Mouse (Mus musculus): ENCODE measurements around the gene Hsd17b3. TPM values are rescaled to one million over a fixed set of nuclear protein-coding genes. Genes with fewer than 3 reads are reported as not detected.

The Hsd17b3 gene
- not detected in 2 replicates for polyA plus RNA-seq (2016; fragmentation: Nextera tagmentation; extraction: Ambion mirVana)

DNA sequence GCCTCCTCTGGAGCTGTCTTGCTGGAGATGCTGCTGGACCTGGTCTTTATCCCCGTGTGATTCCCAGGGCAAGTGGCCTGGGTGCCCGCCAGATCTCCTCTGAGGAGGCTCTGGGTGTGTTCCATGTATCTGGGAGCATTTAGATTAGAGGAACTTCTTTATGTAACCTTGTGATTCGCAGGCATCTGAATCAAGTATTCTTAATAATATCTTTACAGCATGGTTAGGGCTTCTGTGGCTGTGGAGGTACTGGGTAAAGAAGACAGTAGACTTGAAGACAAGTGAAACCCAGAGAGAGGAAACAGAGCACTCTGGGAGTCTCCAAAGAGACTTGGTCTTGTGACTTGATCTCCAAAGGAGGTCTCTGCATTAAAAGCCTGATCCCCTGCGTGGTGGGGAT lies at the start of gene Hsd17b3:
Gene Hsd17b3 (minus strand): TSS at position 101 of the 400 bp plus-strand sequence.
- Histone ChIP-seq H3K4me2 (no peak within 1 kb of the TSS), H3K36me3 (no peaks in the 10 kb centered on the region), H3K27me3 (replicated peaks) (no peaks in the 10 kb centered on the region), H3K4me3 (no peak within 1 kb of the TSS), H3K4me1 (replicated peaks) (peaks cover 6% of the 10 kb centered on the region; the same call in 1 of the 2 replicates), H3K9me3 (replicated peaks) (no peaks in the 10 kb centered on the region), H3K27ac (ENCODE audit: poor library complexity, severe bottlenecking) (no peak within 1 kb of the TSS), H3K9ac (no peak within 1 kb of the TSS)
- WGBS, result 59% methylated on average over 4 of the region's 4 CpGs
- ATAC-seq (ENCODE audit: insufficient number of reproducible peaks, low FRiP score), result no peak

DNA sequence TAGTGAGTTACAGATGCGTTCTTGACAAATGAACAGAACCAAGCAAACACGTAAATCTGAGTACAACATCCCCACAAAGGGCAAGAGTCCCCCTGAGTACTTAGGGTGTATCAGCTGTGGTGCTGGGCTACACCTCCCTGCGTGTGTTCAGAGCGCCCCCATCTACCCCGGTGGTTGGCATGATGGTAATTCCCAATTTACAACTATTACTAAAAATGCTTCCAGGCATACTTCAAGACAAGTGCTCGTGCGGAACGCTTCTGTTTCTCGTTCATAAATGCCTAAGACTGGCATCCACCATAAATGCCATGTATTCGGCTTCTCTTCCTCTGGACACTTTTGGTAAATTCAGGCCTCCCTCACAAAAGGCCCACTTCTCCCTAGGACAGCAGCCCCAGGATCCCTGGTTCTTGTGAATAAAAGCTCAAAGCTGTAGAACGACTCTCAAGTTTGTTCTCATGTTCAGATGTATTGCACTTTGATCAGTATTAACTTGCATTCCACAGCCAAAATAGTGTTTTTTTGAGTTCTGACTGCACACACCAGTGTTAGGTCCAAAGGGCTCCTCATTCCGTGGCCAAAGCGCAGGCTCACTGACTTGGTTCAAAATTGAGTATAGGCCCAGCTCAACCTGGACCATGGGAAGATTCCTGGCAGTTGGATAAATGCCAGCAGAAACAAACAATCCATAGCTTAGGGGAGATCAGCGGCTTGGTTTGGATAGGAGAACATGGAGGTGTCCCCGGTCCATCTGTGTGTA lies 40.8 kb upstream of the Hsd17b3 start:
- Histone ChIP-seq H3K27ac (ENCODE audit: poor library complexity, severe bottlenecking) (peak overlapping the region; percentile 60; the same call in 1 of the 2 replicates), H3K9me3 (replicated peaks) (no peaks in the 10 kb centered on the region), H3K4me2 (peak overlapping the region; percentile 68), H3K4me1 (replicated peaks) (0 out of 2 replicates have a peak, but pooled peaks cover 3% of the 10 kb centered on the region), H3K36me3 (peaks cover 15% of the 10 kb centered on the region), H3K9ac (peak overlapping the region; percentile 76), H3K4me3 (peak overlapping the region; percentile 71), H3K27me3 (replicated peaks) (no peaks in the 10 kb centered on the region)
- 42% methylated on average over 15 of the region's 15 CpGs for WGBS
- peak; percentile 82 for ATAC-seq (ENCODE audit: insufficient number of reproducible peaks, low FRiP score)

DNA sequence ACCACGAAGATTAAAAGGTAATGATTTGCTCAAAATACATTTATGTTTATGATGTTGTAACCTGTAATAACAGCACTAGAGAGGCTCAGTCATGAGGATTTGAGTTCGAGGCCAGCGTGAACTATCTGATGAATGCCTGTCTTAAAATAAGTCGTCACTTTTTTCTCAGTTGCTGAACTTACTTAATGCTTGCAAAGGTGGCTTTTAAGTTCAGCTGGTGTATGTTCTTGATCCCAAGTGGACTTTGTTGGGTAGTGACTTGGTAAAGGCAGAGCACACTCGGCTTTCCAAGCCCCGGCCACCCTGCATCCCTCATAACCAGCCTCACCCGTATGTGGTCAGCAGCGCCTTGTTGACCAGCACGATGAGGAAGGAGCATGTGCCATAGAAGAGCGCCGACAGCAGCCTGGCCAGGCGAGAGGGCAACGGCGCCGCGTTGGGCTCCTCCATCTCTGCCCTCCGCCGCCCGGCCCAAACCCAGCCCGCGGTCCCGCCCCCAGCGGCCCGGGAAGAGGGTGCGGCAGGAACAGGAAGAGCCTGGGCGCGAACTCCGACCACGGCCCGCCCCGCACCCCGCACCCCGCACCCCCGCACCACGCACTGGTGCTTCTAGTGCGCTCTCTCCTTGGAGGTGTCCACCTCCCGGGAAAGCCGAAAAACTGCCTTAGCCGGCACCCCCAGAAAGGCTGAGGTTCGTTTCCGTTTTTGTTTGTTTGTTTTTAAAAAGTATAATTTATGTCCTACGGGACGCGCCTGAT lies 40.0 kb upstream of the Hsd17b3 start, which contains the start of gene Slc35d2:
Gene Slc35d2 (minus strand): TSS at position 511 of the 758 bp plus-strand sequence.
- H3K4me2 ChIP-seq, result peak within 1 kb of the TSS; percentile 68
- 0 out of 2 replicates have a peak, but pooled peaks cover 3% of the 10 kb centered on the region for H3K4me1 ChIP-seq (replicated peaks)
- peak within 1 kb of the TSS; percentile 76 for H3K9ac ChIP-seq
- no peaks in the 10 kb centered on the region for H3K27me3 ChIP-seq (replicated peaks)
- ATAC-seq (ENCODE audit: insufficient number of reproducible peaks, low FRiP score), result peak; percentile 88
- 6% methylated on average over 44 of the region's 44 CpGs for WGBS
- peak within 1 kb of the TSS; percentile 60 for H3K27ac ChIP-seq (ENCODE audit: poor library complexity, severe bottlenecking)
- peak within 1 kb of the TSS; percentile 71 for H3K4me3 ChIP-seq
- peaks cover 9% of the 10 kb centered on the region for H3K36me3 ChIP-seq
- H3K9me3 ChIP-seq (replicated peaks), result no peaks in the 10 kb centered on the region

DNA sequence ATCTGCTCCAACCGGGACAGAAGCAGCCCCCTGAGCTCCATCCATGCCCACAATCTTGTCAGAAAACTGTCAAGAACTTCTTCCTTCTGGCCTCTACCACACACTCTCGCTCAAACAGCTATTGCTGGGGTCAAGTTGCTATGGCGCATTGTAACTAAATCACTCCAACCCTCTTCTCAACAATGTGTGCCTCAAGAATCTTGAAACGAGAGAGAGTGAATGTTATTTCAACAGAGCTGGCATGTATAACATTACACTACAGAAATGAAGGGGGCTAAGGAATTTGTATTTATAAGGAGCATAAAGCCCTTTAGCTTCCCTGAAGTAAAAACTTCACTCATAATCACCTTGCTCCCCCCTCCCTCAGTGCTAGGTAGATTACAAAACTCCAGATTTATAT lies 37.3 kb upstream of the Hsd17b3 start:
- ATAC-seq (ENCODE audit: insufficient number of reproducible peaks, low FRiP score), result no peak
- H3K27ac ChIP-seq (ENCODE audit: poor library complexity, severe bottlenecking), result no peak overlapping the region
- H3K36me3 ChIP-seq, result no peaks in the 10 kb centered on the region
- no peaks in the 10 kb centered on the region for H3K27me3 ChIP-seq (replicated peaks)
- 0 out of 2 replicates have a peak, but pooled peaks cover 3% of the 10 kb centered on the region for H3K4me1 ChIP-seq (replicated peaks)
- H3K4me2 ChIP-seq, result no peak overlapping the region
- 70% methylated on average over 4 of the region's 4 CpGs for WGBS
- no peaks in the 10 kb centered on the region for H3K9me3 ChIP-seq (replicated peaks)
- H3K9ac ChIP-seq, result no peak overlapping the region
- H3K4me3 ChIP-seq, result no peak overlapping the region

DNA sequence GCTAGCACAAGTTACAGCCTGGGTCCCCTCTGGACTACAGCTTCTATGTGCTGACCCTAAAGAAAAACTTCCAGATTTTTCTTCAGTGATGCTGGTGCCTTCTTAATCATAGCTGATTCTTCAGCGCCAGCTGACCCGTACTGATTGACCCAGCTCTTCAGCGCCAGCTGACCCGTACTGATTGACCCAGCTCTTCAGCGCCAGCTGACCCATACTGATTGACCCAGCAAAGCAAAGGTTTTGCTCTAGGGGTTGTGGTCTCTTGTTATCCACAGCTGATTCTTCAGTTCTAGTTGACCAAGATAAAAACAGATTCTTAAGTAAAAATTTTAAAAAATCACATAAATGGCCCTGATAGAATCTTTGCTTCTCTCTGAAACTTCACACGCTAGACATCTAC lies 35.9 kb upstream of the Hsd17b3 start:
- ATAC-seq (ENCODE audit: insufficient number of reproducible peaks, low FRiP score), result no peak
- WGBS, result 91% methylated on average over 6 of the region's 6 CpGs

DNA sequence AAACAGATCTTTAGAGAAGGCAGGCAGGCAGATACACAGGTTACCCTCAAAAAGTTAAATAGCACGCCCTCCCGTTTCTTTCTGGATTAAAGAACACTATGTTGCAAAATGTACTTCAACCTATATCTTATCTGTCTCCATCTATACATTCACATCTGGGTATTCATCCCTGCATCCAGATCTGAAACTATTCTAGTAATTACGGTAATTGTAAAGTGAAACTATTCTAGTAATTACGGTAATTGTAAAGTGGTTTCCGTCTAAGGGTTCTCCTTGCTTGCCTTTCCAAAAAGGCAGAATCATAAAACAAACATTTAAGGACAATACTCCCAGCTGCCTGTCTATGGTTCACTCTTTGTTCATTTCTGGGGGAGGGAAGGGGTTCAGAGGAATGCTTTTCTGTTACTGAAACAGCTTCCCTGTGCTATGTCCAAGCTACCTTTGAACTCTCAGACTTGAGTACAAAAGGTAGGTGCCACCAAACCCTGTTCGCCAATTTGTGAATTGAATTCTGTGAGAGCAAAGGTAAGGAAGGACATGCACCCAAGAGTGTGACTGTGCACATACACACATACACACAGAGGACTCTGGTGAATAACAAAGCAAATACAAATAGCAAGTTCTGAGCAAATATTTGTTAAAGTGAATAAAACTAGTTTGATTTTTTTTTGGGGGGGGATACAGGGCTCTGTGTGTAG lies 34.6 kb upstream of the Hsd17b3 start:
- H3K27me3 ChIP-seq (replicated peaks), result no peaks in the 10 kb centered on the region
- ATAC-seq (ENCODE audit: insufficient number of reproducible peaks, low FRiP score), result no peak
- no peaks in the 10 kb centered on the region for H3K36me3 ChIP-seq
- no peaks in the 10 kb centered on the region for H3K9me3 ChIP-seq (replicated peaks)
- 26% methylated on average over 6 of the region's 6 CpGs for WGBS
- no peaks in the 10 kb centered on the region for H3K4me1 ChIP-seq (replicated peaks)
- H3K4me2 ChIP-seq, result no peak overlapping the region
- H3K27ac ChIP-seq (ENCODE audit: poor library complexity, severe bottlenecking), result no peak overlapping the region
- no peak overlapping the region for H3K4me3 ChIP-seq
- H3K9ac ChIP-seq, result no peak overlapping the region

More for the DNA sequence above, 35.9 kb upstream of the Hsd17b3 start:
- H3K27ac ChIP-seq (ENCODE audit: poor library complexity, severe bottlenecking), result no peak overlapping the region
- 0 out of 2 replicates have a peak, but pooled peaks cover 3% of the 10 kb centered on the region for H3K4me1 ChIP-seq (replicated peaks)
- H3K36me3 ChIP-seq, result no peaks in the 10 kb centered on the region
- no peaks in the 10 kb centered on the region for H3K27me3 ChIP-seq (replicated peaks)
- no peak overlapping the region for H3K9ac ChIP-seq
- no peak overlapping the region for H3K4me3 ChIP-seq
- H3K4me2 ChIP-seq, result no peak overlapping the region
- H3K9me3 ChIP-seq (replicated peaks), result no peaks in the 10 kb centered on the region

DNA sequence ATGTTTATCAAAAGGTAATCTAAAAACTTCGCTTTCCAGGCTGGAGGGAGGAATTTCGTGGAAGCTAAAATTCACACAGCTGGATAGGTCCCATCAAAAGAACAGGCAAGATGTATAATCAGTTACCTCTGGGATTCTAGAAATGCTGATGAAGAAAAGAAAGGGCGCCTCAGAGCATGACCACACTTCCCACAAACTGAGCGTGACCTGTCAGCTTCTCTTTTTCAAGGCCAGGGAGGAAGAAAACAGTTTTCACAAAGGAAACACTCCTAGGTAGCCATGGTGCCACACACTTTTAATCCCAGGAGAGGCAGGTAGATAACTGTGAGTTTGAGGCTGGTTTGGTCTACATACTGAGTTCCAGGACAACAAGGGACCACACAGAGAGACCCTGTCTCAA lies 31.7 kb upstream of the Hsd17b3 start:
- H3K27me3 ChIP-seq (replicated peaks), result no peaks in the 10 kb centered on the region
- H3K9ac ChIP-seq, result no peak overlapping the region
- no peak for ATAC-seq (ENCODE audit: insufficient number of reproducible peaks, low FRiP score)
- no peaks in the 10 kb centered on the region for H3K36me3 ChIP-seq
- H3K4me3 ChIP-seq, result no peak overlapping the region
- H3K9me3 ChIP-seq (replicated peaks), result no peaks in the 10 kb centered on the region
- 63% methylated on average over 4 of the region's 4 CpGs for WGBS
- H3K4me2 ChIP-seq, result no peak overlapping the region
- no peak overlapping the region for H3K27ac ChIP-seq (ENCODE audit: poor library complexity, severe bottlenecking)
- H3K4me1 ChIP-seq (replicated peaks), result no peaks in the 10 kb centered on the region

DNA sequence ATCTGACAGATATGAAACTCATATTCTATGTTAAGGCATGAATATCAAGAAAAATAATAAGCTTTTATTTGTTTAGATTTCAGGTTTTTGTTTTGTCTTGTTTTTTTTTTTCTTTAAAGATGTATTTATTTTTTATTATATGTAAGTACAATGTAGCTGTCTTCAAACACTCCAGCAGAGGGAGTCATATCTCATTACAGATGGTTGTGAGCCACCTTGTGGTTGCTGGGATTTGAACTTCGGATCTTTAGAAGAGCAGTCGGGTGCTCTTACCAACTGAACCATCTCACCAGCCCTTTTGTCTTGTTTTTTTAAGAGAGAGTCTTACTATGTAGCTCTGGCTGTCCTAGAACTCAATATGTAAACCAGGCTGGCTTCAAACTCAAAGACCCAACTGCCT lies 28.4 kb upstream of the Hsd17b3 start:
- no peaks in the 10 kb centered on the region for H3K27me3 ChIP-seq (replicated peaks)
- H3K27ac ChIP-seq (ENCODE audit: poor library complexity, severe bottlenecking), result no peak overlapping the region
- H3K4me1 ChIP-seq (replicated peaks), result no peaks in the 10 kb centered on the region
- no peaks in the 10 kb centered on the region for H3K9me3 ChIP-seq (replicated peaks)
- no peak overlapping the region for H3K9ac ChIP-seq
- H3K36me3 ChIP-seq, result no peaks in the 10 kb centered on the region
- no peak for ATAC-seq (ENCODE audit: insufficient number of reproducible peaks, low FRiP score)
- 57% methylated on average over 2 of the region's 2 CpGs for WGBS
- H3K4me2 ChIP-seq, result no peak overlapping the region
- H3K4me3 ChIP-seq, result no peak overlapping the region

DNA sequence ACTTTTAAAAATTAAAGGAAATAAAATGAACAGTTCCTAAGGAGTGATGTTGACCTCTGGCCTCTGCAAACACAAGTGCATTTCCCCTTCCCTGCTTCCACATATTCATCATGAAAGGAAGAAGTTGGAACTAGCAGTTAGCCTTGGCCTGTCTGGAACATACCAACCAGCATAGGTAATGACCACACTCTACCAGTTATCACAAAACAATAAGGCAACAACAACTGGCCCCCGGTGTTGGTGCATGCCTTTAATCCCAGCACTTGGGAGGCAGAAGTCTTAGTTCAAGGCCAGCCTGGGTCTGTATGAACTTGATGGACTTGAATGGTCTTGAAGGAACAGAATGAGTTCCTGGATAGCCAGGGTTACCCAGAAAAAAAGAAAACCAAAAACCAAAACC lies 21.4 kb upstream of the Hsd17b3 start:
- Histone ChIP-seq H3K9me3 (replicated peaks) (no peaks in the 10 kb centered on the region), H3K4me2 (no peak overlapping the region), H3K27ac (ENCODE audit: poor library complexity, severe bottlenecking) (no peak overlapping the region), H3K9ac (no peak overlapping the region), H3K27me3 (replicated peaks) (no peaks in the 10 kb centered on the region), H3K4me3 (no peak overlapping the region), H3K36me3 (0 out of 2 replicates have a peak, but pooled peaks cover 3% of the 10 kb centered on the region), H3K4me1 (replicated peaks) (peaks cover 7% of the 10 kb centered on the region; the same call in 1 of the 2 replicates)
- no peak for ATAC-seq (ENCODE audit: insufficient number of reproducible peaks, low FRiP score)
- WGBS, result 82% methylated on average over 1 of the region's 1 CpGs

DNA sequence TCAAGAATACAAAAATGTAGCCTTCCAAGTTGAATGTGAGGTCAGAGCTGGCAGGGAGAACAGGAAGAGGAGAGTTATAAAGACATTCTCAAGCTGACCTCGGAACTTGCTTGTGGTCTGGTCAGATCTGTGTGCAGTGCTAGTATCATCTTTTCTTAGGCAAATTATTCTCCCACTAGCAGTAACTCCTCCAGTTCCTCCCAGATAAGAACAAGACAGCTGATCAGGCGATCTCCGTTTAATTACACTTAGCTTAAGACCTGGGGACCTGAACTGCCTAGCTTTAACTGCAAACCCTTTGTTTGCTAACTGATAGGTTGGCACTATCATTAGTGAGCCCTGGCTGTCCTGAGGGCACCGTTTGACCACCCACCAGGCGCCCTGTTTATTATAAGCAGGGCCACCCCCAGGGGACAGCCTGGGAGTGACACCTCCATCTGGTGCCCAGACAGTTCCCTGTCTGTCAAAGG lies 19.4 kb upstream of the Hsd17b3 start:
- Histone ChIP-seq H3K9me3 (replicated peaks) (no peaks in the 10 kb centered on the region), H3K4me1 (replicated peaks) (peaks cover 7% of the 10 kb centered on the region; the same call in 1 of the 2 replicates), H3K4me2 (no peak overlapping the region), H3K4me3 (no peak overlapping the region), H3K27me3 (replicated peaks) (no peaks in the 10 kb centered on the region), H3K36me3 (0 out of 2 replicates have a peak, but pooled peaks cover 3% of the 10 kb centered on the region), H3K27ac (ENCODE audit: poor library complexity, severe bottlenecking) (no peak overlapping the region), H3K9ac (no peak overlapping the region)
- 27% methylated on average over 5 of the region's 5 CpGs for WGBS
- no peak for ATAC-seq (ENCODE audit: insufficient number of reproducible peaks, low FRiP score)

All from heart, embryonic 12.5 days (tissue).